Comparison of ENCODE assay signal across 7 mouse cellular contexts in the genomic region with DNA sequence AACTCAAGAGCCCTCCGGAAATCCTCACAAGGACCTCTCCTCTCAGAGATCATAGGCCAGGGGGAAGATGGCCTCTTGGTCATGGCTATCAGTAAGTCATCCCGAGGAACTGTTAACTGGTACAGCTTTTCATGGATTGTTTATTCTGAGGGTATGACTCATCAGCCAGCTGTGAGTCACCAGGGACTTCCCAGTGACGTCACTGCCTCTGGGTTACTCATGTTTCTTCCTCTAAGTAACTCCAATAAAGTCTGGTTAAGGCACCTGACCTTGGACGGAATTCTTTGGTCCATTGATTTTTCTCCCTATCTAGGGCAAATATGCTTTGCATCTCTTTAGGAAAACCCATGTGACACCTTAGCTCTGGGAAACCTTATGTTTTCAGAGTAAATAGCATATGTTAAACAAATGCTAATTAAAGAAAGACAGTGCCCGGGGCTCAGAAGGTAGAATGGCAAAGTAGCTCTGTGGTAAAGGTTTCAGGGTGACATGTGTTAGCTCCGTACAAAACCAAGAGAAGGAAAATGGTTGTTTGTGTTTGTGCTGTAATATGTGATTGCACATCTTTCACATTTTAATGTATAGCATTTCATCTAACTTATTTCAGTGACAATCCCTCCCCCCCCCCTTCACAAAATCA.
DNase-seq lines count a peak whose midpoint lies in the region; ATAC-seq lines count a peak whose summit lies in the region.

No protein-coding gene starts in this region.

- peak; percentile 65 for DNase-seq in 3134 (ENCODE audit: extremely low read depth, insufficient read length, low spot score)
- peak; percentile 71 for DNase-seq in 416B (ENCODE audit: low read depth)
- peak; percentile 9 for DNase-seq in c-Kit-positive CD71-negative TER-119-negative erythroid progenitor cells, embryonic 14.5 days (ENCODE audit: low read depth)
- peak; percentile 38 for DNase-seq in kidney, adult 9 months
- peak; percentile 40 for DNase-seq in right cerebral cortex, postnatal 25 days
- no peak for DNase-seq in cerebellum, adult 11-12 months

- ATAC-seq in megakaryocyte, adult 5-6 weeks (ENCODE audit: poor library complexity, severe bottlenecking), result no peak
